Mouse (Mus musculus): ENCODE measurements around the gene Gmppb.

Gene Gmppb

DNA sequence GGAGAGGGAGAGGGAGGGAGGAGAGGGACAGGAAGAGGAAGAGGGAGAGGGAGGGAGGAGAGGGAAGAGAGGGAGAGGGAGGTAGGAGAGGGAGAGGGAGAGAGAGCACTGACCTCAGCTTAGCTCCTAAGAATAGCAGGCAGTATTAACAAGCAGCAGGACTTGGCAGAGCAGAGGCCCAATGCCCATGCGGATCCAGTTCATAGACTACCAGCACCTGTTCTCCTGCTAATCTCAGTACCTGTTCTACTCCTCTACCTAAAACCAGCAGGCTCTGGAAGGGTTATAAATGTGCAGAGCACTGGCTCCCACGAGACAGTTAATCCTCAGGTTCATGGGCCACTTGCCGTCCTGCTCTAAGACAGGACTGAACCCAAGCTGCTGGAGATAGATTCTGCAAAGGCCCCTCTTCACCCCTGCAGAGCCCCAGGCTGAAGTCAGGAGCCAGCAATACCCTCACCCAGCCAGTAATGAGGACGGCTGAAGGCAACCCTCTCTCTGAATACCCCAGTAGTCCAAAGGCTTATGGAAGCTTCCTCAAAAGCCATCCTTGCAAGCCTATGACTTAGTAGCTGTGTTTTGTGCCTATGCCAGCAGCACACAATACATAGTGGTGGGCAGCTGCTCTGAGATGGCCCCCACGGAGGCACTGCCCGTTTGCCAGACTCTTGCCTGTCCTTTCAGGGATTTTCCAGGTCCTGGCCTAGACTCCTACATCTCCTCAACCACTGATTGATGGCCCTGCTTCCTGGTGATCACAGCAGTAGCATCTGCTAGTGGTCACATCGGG, 24.3 kb downstream of the Gmppb start:
- no peak for DNase-seq (ENCODE audit: extremely low read depth, low read depth)

- DNase-seq (ENCODE audit: extremely low read depth, low read depth): peak; percentile 81
Observed at GRCm38 (mm10) chr9:108080168-108080567, 31.1 kb downstream of the Gmppb start, which contains the start of gene Mst1. Gene Mst1 (plus strand): TSS chr9:108080436.

GRCm38 (mm10) chr9:108082549-108082948, 33.5 kb downstream of the Gmppb start:
- DNase-seq (ENCODE audit: extremely low read depth, low read depth): no peak

GRCm38 (mm10) chr9:108082988-108083431, 34.0 kb downstream of the Gmppb start, which contains the start of gene Rnf123:
Gene Rnf123 (minus strand): TSS chr9:108083346.
- DNase-seq (ENCODE audit: extremely low read depth, low read depth): no peak

GRCm38 (mm10) chr9:108083561-108083960, 34.5 kb downstream of the Gmppb start:
- no peak for DNase-seq (ENCODE audit: extremely low read depth, low read depth)

DNA sequence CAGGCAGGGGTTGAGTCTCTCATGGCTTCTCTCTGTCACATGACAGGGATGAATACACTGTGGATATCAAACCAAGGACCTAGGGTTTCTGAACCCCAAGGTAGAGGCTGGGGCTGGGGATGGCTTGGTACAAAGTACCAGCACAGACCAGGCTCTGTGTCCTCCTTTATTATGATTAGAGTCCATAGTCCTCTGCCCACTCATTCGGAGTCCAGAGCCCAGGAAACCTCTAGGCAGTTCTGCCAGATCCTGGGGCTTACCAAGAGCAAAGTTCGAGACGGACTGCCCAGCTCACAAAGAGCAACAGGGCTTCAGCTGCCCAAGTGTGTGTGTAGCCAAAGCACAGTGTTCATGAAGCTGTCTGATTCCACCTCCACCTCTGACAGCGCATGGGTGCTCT, 36.2 kb downstream of the Gmppb start:
- DNase-seq (ENCODE audit: extremely low read depth, low read depth): no peak

DNA sequence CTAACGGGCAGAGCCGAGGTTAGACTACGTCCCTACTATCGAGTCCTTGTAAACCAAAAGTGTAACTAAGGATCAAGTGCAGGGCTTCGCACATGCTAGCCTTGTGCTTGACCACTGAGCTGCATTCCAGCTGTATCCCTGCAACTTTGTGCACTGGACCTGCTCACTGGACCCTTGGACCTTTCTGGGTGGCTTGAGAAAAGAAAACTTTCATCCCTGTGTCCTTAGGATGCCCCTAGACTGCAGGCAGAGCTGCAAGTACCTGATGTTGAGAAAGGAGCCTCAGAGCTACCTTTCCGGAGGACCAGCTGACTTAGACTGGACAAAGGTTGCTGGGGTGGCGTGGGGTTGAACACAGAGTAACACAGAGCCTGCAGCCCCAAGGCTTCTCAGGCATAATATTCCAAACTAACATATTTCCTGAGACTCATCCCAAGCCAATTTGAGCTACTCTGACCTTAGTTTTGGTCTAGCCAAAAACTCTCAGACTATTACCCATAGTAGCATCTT, 41.6 kb downstream of the Gmppb start:
- no peak for DNase-seq (ENCODE audit: extremely low read depth, low read depth)

DNA sequence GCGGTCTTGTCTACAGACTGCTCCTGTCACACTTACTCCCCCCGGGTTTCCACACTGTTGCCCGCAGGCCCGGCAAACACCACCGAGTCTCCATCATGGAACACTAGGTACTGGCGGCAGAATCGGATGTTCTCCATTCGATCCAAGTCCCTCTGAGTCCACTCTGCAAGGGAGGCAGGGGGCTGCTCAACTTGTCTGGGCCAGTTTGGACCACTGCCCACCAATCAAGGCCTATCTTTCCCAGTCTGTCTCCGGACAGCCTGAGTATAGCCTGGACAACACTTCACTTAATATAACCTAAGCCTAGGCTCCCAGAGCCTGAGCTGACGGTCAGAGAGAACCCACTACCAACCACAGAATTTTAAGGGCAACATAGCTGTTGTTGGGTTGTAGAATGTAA, 44.5 kb downstream of the Gmppb start:
- no peak for DNase-seq (ENCODE audit: extremely low read depth, low read depth)

GRCm38 (mm10) chr9:108094184-108094941, 45.3 kb downstream of the Gmppb start, which contains the start of gene Apeh:
Gene Apeh (minus strand): TSS chr9:108094606.
- peak; percentile 85 for DNase-seq (ENCODE audit: extremely low read depth, low read depth)

DNA sequence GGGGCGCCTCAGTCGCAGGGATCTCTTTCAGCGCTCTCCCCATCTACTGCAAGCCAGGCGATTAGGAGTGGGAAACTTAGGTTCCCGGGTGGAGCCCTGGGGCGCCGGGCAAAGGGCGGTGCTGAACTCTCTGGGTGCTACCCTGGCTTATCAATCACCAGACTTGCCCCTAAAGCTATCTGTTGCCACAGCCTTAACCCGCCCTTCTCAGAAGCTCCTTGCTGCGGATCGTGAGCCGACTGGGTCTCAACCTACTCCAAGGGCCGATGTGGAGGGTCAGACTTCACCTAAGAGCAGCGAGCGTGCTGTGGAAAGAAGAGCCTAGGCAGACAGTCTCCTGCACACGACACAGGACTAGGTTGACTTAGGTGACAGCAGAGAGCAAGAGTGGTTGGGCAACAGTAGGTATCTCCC, 46.0 kb downstream of the Gmppb start:
- peak; percentile 73 for DNase-seq (ENCODE audit: extremely low read depth, low read depth)

DNA sequence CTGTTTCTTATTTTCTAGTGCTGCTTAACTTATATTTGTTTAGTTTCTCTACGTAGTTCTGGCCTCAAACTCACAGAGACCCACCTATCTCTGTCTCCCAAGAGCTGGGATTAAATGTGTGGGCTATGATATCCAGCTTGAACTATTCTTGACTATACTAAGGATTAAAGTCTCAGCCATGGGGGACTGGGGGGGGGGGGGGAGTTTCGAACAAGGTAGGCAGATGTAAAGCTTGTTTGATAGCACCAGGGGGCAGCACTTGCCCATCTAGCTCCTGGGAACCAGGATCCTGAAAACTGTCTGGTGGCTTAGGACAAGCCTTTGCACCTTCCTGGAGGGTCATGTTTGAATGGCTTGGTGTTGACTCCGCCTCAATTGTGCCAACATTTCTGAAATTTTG, 46.5 kb downstream of the Gmppb start:
- DNase-seq (ENCODE audit: extremely low read depth, low read depth): peak; percentile 65

DNA sequence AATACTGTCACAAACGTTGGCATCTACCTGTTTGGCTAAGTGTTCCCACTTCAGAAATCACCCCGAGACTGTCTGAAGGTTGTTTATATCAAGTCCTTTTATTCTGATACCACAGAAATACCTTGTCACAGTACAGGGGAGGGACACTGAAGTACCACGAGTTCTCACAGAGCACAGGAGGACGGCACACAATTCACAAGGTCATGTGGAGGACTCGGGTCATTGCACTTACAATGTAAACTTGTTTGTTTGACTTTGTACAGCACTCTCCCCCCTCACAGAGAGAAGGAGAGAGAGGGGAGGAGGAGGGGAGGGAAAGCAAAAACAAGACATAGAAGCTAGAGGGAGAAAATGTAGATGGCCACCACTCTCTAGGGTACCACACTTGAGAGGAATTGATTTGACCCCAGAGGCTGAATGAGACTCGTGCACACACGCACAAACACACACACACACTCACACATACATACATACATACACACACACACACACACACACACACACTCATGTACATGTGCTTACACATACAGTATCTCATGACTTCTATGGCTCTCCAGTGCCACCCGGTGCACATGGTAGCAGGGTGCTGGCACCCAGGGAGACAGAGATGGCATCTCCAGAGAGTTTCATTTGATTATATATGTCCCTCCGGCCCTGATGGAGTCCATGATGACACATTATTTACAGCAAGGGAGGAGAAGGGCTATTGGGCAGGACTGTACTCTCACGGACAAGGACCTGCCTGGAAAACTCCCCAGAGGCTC, 47.1 kb downstream of the Gmppb start:
- no peak for DNase-seq (ENCODE audit: extremely low read depth, low read depth)

GRCm38 (mm10) chr9:108099619-108100018, 50.6 kb downstream of the Gmppb start:
- DNase-seq (ENCODE audit: extremely low read depth, low read depth): no peak
